Mouse (Mus musculus): ENCODE results near the gene Olfr104-ps.

- TF ChIP-seq CTCF (IDR thresholded peaks at IDR 0.05; ENCODE audit: extremely low read depth, insufficient read depth, insufficient read length, insufficient replicate concordance) (no peak), POLR2A (IDR thresholded peaks at IDR 0.05; ENCODE audit: low read depth, low read length) (no peak)
Observed at GRCm38 (mm10) chr17:37310146-37310699, 49.2 kb upstream of the Olfr104-ps start.

All from spleen, adult 2 months (tissue).